Mouse (Mus musculus) lung, postnatal 0 days (tissue): ENCODE data around the gene Map1a.

Experiments
- CTCF ChIP-seq: IDR thresholded peaks from 2 replicates; pipeline ENCODE4 v1.5.1; 2016; ENCODE audit warnings: antibody characterized with exemption, mild to moderate bottlenecking
- EP300 ChIP-seq: IDR thresholded peaks from 2 replicates; pipeline ENCODE4 v1.6.1; 2016; ENCODE audit warnings: antibody characterized with exemption, mild to moderate bottlenecking, control low read depth

DNA sequence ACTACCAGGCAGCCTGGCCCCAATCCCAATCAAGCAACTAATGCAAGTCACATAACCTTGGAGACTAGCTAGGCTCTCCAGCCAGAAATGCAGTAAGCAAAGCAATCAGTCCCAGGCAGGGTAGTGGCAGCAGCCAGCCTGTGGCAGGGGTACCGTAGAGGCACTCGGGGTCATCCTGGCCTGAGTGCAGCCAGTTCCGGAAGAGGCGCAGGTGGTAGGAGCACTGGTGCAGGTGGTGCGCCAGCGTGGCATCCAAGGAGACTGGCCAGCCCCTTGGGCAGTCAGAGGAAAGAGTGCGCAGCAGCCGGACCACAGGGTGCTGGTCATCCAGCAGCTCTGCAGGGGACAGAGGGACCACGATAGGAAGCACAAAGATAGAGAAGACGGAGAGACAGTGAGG lies 33.6 kb downstream of the Map1a start:
- TF ChIP-seq CTCF = no peak
- no peak for TF ChIP-seq EP300
